Mouse (Mus musculus) bone marrow macrophage, adult 2 months (primary cell): ENCODE measurements around the gene Gm19402.

ENCODE experiments used
- CTCF ChIP-seq: IDR thresholded peaks from 2 replicates; pipeline ENCODE4 v1.5.1; 2012; ENCODE audit warnings: low read depth, mild to moderate bottlenecking, low read length, moderate library complexity
- POLR2A ChIP-seq: IDR thresholded peaks from 2 replicates; pipeline ENCODE4 v1.6.1; 2012; ENCODE audit warnings: mild to moderate bottlenecking, low read depth, low read length, borderline replicate concordance

DNA sequence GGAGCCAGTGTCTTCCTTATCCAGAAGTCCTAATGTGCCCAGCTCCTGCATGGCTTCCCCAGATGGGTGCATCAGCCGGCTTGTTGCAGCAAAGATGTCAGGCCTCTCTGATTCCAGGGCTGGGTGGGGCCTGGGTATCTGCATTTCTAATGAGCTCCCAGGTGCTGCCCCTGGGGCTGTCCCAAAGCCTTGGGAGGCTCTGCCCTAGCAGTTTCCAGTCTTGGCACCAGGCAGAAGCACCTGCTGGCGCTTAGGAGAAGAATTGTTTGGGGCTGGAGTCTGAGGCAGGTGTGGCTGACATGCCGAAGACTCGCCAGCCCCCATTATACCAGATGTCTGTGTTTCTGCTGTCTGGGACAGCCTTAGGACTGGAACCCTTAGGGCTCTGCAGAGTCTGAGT, 19.8 kb downstream of the Gm19402 start:
- TF ChIP-seq POLR2A (no peak), CTCF (no peak)
